Mouse (Mus musculus) embryonic facial prominence, embryonic 11.5 days (tissue): ENCODE results near the gene Sh2b3. TPM values are rescaled to one million over a fixed set of nuclear protein-coding genes. Genes with fewer than 3 reads are reported as not detected.
A peak's percentile ranks its signal among the peaks of the same experiment; 100 is the strongest.

Source experiments
- ATAC-seq: fragments of 200-750 bp; cut with Nextera tagmentation; replicated peaks from 2 replicates; pipeline ENCODE4 v1.8.0; 2017; ENCODE audit warnings: low read depth; ENCODE audit not compliant: insufficient number of reproducible peaks, low FRiP score, low TSS enrichment
- DNase-seq: peaks from one replicate; pipeline ENCODE4 v3.0.0-alpha.2; 2015; ENCODE audit warnings: low spot score
- H3K27ac ChIP-seq: fragments of 300-500 bp; sonication (generic); replicated peaks from 2 replicates; pipeline ENCODE4 v1.5.1; 2014; ENCODE audit warnings: mild to moderate bottlenecking, low read depth, low read length, control low read depth
- H3K27me3 ChIP-seq: fragments of 300-500 bp; sonication (generic); 2 replicates; pipeline ENCODE4 v1.6.1; 2014; ENCODE audit warnings: mild to moderate bottlenecking, low read length, moderate library complexity, mixed read lengths; ENCODE audit not compliant: control insufficient read depth, insufficient read depth
- H3K36me3 ChIP-seq: fragments of 300-500 bp; sonication (generic); replicated peaks from 2 replicates; pipeline ENCODE4 v1.6.1; 2014; ENCODE audit warnings: low read depth, mild to moderate bottlenecking, low read length, moderate library complexity, mixed read lengths; ENCODE audit not compliant: control insufficient read depth, insufficient read depth
- H3K4me1 ChIP-seq: fragments of 300-500 bp; sonication (generic); 2 replicates; pipeline ENCODE4 v1.6.1; 2014; ENCODE audit warnings: low read length, mixed read lengths; ENCODE audit not compliant: control insufficient read depth, insufficient read depth
- H3K4me2 ChIP-seq: fragments of 300-500 bp; sonication (generic); 2 replicates; pipeline ENCODE4 v1.6.1; 2014; ENCODE audit warnings: low read depth, mild to moderate bottlenecking, control low read depth, low read length, moderate library complexity
- H3K4me3 ChIP-seq: fragments of 300-500 bp; sonication (generic); 2 replicates; pipeline ENCODE4 v1.5.1; 2014; ENCODE audit warnings: low read depth, low read length, control low read depth
- H3K9ac ChIP-seq: fragments of 300-500 bp; sonication (generic); replicated peaks from 2 replicates; pipeline ENCODE4 v1.6.1; 2014; ENCODE audit warnings: mild to moderate bottlenecking, control low read depth, low read length
- H3K9me3 ChIP-seq: fragments of 300-500 bp; sonication (generic); replicated peaks from 2 replicates; pipeline ENCODE4 v1.6.1; 2016; ENCODE audit warnings: mild to moderate bottlenecking, low read length, inconsistent platforms, mixed read lengths; ENCODE audit not compliant: control insufficient read depth
- WGBS: fragments of 180-500 bp; shearing (Covaris S2); extraction: QIAGEN DNeasy Blood & Tissue Kit; methylation state at CpG from one replicate; pipeline ENCODE4 v1.1.7; 2014; 5-methylcytosine and 5-hydroxymethylcytosine counted together
- polyA plus RNA-seq: library from polyadenylated mRNA; unstranded; fragments of >200 nt; fragmentation: Nextera tagmentation; extraction: Ambion mirVana; gene quantifications from 2 replicates; pipeline ENCODE4 v1.2.1, GENCODE M21; 2014

The Sh2b3 gene
- 7.8 and 8.7 TPM in 2 replicates for polyA plus RNA-seq

- no peaks in the 10 kb centered on the region for H3K9me3 ChIP-seq
- H3K9ac ChIP-seq: peak within 1 kb of the TSS; percentile 63
- H3K27ac ChIP-seq: peak within 1 kb of the TSS; percentile 41; the same call in 1 of the 2 replicates
- H3K36me3 ChIP-seq: no peaks in the 10 kb centered on the region
- DNase-seq: no peak
- H3K4me3 ChIP-seq: peak within 1 kb of the TSS; percentile 74
- peaks cover 12% of the 10 kb centered on the region for H3K4me1 ChIP-seq
- H3K4me2 ChIP-seq: peak within 1 kb of the TSS; percentile 96
- 2% methylated on average over 34 of the region's 35 CpGs for WGBS
- ATAC-seq: peak; percentile 7; the same call in 1 of the 2 replicates
- H3K27me3 ChIP-seq: peaks cover 24% of the 10 kb centered on the region; the same call in 1 of the 2 replicates
Observed at GRCm38 (mm10) chr5:121837441-121838340, at the start of gene Sh2b3. TSS of gene Sh2b3 (minus strand) at chr5:121837646.

- no peak for ATAC-seq
- H3K4me1 ChIP-seq: no peaks in the 10 kb centered on the region
Observed at GRCm38 (mm10) chr5:121883356-121883755, 45.9 kb upstream of the Sh2b3 start.

GRCm38 (mm10) chr5:121879211-121879610 lies 41.8 kb upstream of the Sh2b3 start:
- Histone ChIP-seq H3K4me3 (no peak overlapping the region), H3K9me3 (no peaks in the 10 kb centered on the region), H3K27ac (no peak overlapping the region), H3K36me3 (no peaks in the 10 kb centered on the region; the same call in 1 of the 2 replicates), H3K27me3 (no peaks in the 10 kb centered on the region), H3K4me1 (no peaks in the 10 kb centered on the region), H3K4me2 (no peak overlapping the region), H3K9ac (no peak overlapping the region)
- peak; percentile 43 for DNase-seq
- no peak for ATAC-seq
- 56% methylated on average over 6 of the region's 6 CpGs for WGBS

More at GRCm38 (mm10) chr5:121883356-121883755, 45.9 kb upstream of the Sh2b3 start:
- Histone ChIP-seq H3K9me3 (no peaks in the 10 kb centered on the region), H3K36me3 (no peaks in the 10 kb centered on the region; the same call in 1 of the 2 replicates), H3K27ac (no peak overlapping the region), H3K27me3 (no peaks in the 10 kb centered on the region), H3K4me3 (no peak overlapping the region), H3K9ac (no peak overlapping the region), H3K4me2 (no peak overlapping the region)
- no peak for DNase-seq
- 78% methylated on average over 8 of the region's 8 CpGs for WGBS

GRCm38 (mm10) chr5:121878703-121879102 lies 41.3 kb upstream of the Sh2b3 start:
- ATAC-seq: no peak
- Histone ChIP-seq H3K9me3 (no peaks in the 10 kb centered on the region), H3K36me3 (no peaks in the 10 kb centered on the region; the same call in 1 of the 2 replicates), H3K4me1 (no peaks in the 10 kb centered on the region), H3K4me2 (no peak overlapping the region), H3K9ac (no peak overlapping the region), H3K4me3 (no peak overlapping the region), H3K27ac (no peak overlapping the region), H3K27me3 (no peaks in the 10 kb centered on the region)
- 92% methylated on average over 17 of the region's 17 CpGs for WGBS
- no peak for DNase-seq

GRCm38 (mm10) chr5:121876901-121877300 lies 39.5 kb upstream of the Sh2b3 start:
- H3K4me2 ChIP-seq: no peak overlapping the region
- DNase-seq (no peak), ATAC-seq (no peak)
- no peaks in the 10 kb centered on the region for H3K9me3 ChIP-seq
- H3K9ac ChIP-seq: no peak overlapping the region
- WGBS: 81% methylated on average over 12 of the region's 12 CpGs
- H3K4me3 ChIP-seq: no peak overlapping the region
- H3K27ac ChIP-seq: no peak overlapping the region
- H3K27me3 ChIP-seq: no peaks in the 10 kb centered on the region
- H3K4me1 ChIP-seq: no peaks in the 10 kb centered on the region
- H3K36me3 ChIP-seq: no peaks in the 10 kb centered on the region; the same call in 1 of the 2 replicates

GRCm38 (mm10) chr5:121875041-121875440 lies 37.6 kb upstream of the Sh2b3 start:
- Histone ChIP-seq H3K36me3 (no peaks in the 10 kb centered on the region; the same call in 1 of the 2 replicates), H3K27ac (no peak overlapping the region), H3K4me3 (no peak overlapping the region), H3K4me2 (no peak overlapping the region), H3K9me3 (no peaks in the 10 kb centered on the region), H3K4me1 (no peaks in the 10 kb centered on the region), H3K9ac (no peak overlapping the region), H3K27me3 (no peaks in the 10 kb centered on the region)
- 88% methylated on average over 12 of the region's 12 CpGs for WGBS
- DNase-seq: no peak
- ATAC-seq: no peak

GRCm38 (mm10) chr5:121872158-121872557 lies 34.7 kb upstream of the Sh2b3 start:
- Histone ChIP-seq H3K36me3 (no peaks in the 10 kb centered on the region; the same call in 1 of the 2 replicates), H3K27ac (no peak overlapping the region), H3K4me2 (no peak overlapping the region), H3K9ac (no peak overlapping the region), H3K4me1 (no peaks in the 10 kb centered on the region), H3K27me3 (no peaks in the 10 kb centered on the region), H3K4me3 (no peak overlapping the region), H3K9me3 (no peaks in the 10 kb centered on the region)
- 13% methylated on average over 4 of the region's 4 CpGs for WGBS
- no peak; the same call in 1 of the 2 replicates for ATAC-seq
- peak; percentile 87 for DNase-seq

GRCm38 (mm10) chr5:121871515-121872030 lies 34.1 kb upstream of the Sh2b3 start:
- H3K27ac ChIP-seq: no peak overlapping the region
- DNase-seq (no peak), ATAC-seq (no peak)
- 86% methylated on average over 11 of the region's 13 CpGs for WGBS
- no peak overlapping the region for H3K4me3 ChIP-seq
- no peaks in the 10 kb centered on the region for H3K4me1 ChIP-seq
- H3K27me3 ChIP-seq: no peaks in the 10 kb centered on the region
- H3K9me3 ChIP-seq: no peaks in the 10 kb centered on the region
- H3K4me2 ChIP-seq: no peak overlapping the region
- no peak overlapping the region for H3K9ac ChIP-seq
- no peaks in the 10 kb centered on the region; the same call in 1 of the 2 replicates for H3K36me3 ChIP-seq
